Mouse (Mus musculus): ENCODE data around the gene Ece1. TPM values are rescaled to one million over a fixed set of nuclear protein-coding genes. Genes with fewer than 3 reads are reported as not detected.
A peak's percentile ranks its signal among the peaks of the same experiment; 100 is the strongest.

The Ece1 gene
- polyA plus RNA-seq (2014; fragmentation: Nextera tagmentation; extraction: Ambion mirVana) = 57.8 and 62.1 TPM in 2 replicates

GRCm38 (mm10) chr4:137862019-137862418, at the start of gene Ece1:
Gene Ece1, plus strand, starts transcription at chr4:137862237.
- ATAC-seq (ENCODE audit: low read depth) = peak; percentile 95
- 0% methylated on average over 34 of the region's 37 CpGs for WGBS
- Histone ChIP-seq H3K9me3 (ENCODE audit: control insufficient read depth, low read length) (0 out of 2 replicates have a peak, but pooled peaks cover 4% of the 10 kb centered on the region), H3K4me2 (ENCODE audit: low read depth, low read length) (peak within 1 kb of the TSS; percentile 82), H3K4me1 (ENCODE audit: control insufficient read depth, insufficient read depth, low read length) (peaks cover 40% of the 10 kb centered on the region), H3K27me3 (replicated peaks; ENCODE audit: control insufficient read depth, insufficient read depth, low read length) (no peaks in the 10 kb centered on the region), H3K27ac (replicated peaks; ENCODE audit: low read depth, low read length) (peak within 1 kb of the TSS; percentile 63), H3K36me3 (ENCODE audit: control insufficient read depth, insufficient read depth, low read length) (no peaks in the 10 kb centered on the region), H3K4me3 (ENCODE audit: low read depth, low read length) (peak within 1 kb of the TSS; percentile 82), H3K9ac (ENCODE audit: low read depth, low read length) (peak within 1 kb of the TSS; percentile 81)
- peak; percentile 97 for DNase-seq (ENCODE audit: low spot score)

- no peak overlapping the region for H3K9ac ChIP-seq (ENCODE audit: low read depth, low read length)
- WGBS = 50% methylated on average over 13 of the region's 13 CpGs
These were observed 48.9 kb upstream of the Ece1 start for GRCm38 (mm10) chr4:137812946-137813708.

DNA sequence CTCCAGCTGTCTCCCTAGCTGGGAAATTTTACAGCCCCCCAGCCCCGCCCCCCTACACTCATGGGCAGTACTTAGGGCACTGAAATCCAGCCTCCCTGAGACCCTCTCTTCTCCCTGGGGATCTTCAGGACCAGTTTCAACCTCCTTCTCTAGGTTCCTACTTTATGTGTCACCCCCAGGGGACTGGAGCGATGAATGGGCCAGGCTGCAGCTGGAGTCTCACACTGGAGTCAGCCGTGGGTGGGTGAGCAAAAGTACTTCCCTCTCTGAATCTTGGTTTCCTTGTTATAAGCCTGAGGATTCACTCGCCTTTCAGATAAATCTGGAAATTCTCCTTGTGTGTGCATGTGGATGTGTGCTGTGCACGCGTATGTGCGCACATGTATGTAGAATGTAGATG, 47.9 kb upstream of the Ece1 start:
- Histone ChIP-seq H3K27ac (replicated peaks; ENCODE audit: low read depth, low read length) (no peak overlapping the region), H3K4me1 (ENCODE audit: control insufficient read depth, insufficient read depth, low read length) (peaks cover 6% of the 10 kb centered on the region; the same call in 1 of the 2 replicates), H3K27me3 (replicated peaks; ENCODE audit: control insufficient read depth, insufficient read depth, low read length) (no peaks in the 10 kb centered on the region), H3K4me3 (ENCODE audit: low read depth, low read length) (no peak overlapping the region), H3K9ac (ENCODE audit: low read depth, low read length) (no peak overlapping the region), H3K4me2 (ENCODE audit: low read depth, low read length) (no peak overlapping the region), H3K9me3 (ENCODE audit: control insufficient read depth, low read length) (no peaks in the 10 kb centered on the region), H3K36me3 (ENCODE audit: control insufficient read depth, insufficient read depth, low read length) (no peaks in the 10 kb centered on the region)
- 73% methylated on average over 7 of the region's 7 CpGs for WGBS
- no peak for DNase-seq (ENCODE audit: low spot score)
- no peak for ATAC-seq (ENCODE audit: low read depth)

More at GRCm38 (mm10) chr4:137812946-137813708, 48.9 kb upstream of the Ece1 start:
- DNase-seq (ENCODE audit: low spot score) (peak; percentile 30), ATAC-seq (ENCODE audit: low read depth) (no peak)
- no peaks in the 10 kb centered on the region for H3K36me3 ChIP-seq (ENCODE audit: control insufficient read depth, insufficient read depth, low read length)
- H3K27ac ChIP-seq (replicated peaks; ENCODE audit: low read depth, low read length) = 0 out of 2 replicates have a peak overlapping the region, but pooled peaks have one; percentile 50
- peaks cover 6% of the 10 kb centered on the region; the same call in 1 of the 2 replicates for H3K4me1 ChIP-seq (ENCODE audit: control insufficient read depth, insufficient read depth, low read length)
- H3K27me3 ChIP-seq (replicated peaks; ENCODE audit: control insufficient read depth, insufficient read depth, low read length) = no peaks in the 10 kb centered on the region
- no peaks in the 10 kb centered on the region for H3K9me3 ChIP-seq (ENCODE audit: control insufficient read depth, low read length)
- no peak overlapping the region for H3K4me2 ChIP-seq (ENCODE audit: low read depth, low read length)
- H3K4me3 ChIP-seq (ENCODE audit: low read depth, low read length) = no peak overlapping the region

DNA sequence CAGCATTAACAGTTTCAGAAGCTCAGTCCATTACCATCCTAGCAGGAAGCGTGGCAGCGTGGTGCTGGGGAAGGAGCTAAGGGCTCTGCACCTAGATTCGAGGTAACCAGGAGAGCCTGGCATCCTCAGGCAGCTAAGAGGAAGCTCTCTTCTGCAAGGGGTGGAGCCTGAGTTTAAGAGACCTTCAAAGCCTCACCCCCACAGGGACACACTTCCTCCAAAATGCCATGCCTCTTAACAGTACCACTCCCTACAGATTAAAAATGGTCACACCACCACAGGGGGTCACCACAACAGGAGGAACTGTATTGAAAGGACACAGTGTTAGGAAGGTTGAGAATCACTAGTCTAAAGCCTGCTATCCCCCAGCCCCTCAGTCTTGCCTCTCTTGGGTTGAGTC, 46.6 kb upstream of the Ece1 start:
- H3K27ac ChIP-seq (replicated peaks; ENCODE audit: low read depth, low read length) = no peak overlapping the region
- no peaks in the 10 kb centered on the region for H3K36me3 ChIP-seq (ENCODE audit: control insufficient read depth, insufficient read depth, low read length)
- no peak for ATAC-seq (ENCODE audit: low read depth)
- H3K9me3 ChIP-seq (ENCODE audit: control insufficient read depth, low read length) = peaks cover 4% of the 10 kb centered on the region; the same call in 1 of the 2 replicates
- H3K27me3 ChIP-seq (replicated peaks; ENCODE audit: control insufficient read depth, insufficient read depth, low read length) = no peaks in the 10 kb centered on the region
- peaks cover 6% of the 10 kb centered on the region; the same call in 1 of the 2 replicates for H3K4me1 ChIP-seq (ENCODE audit: control insufficient read depth, insufficient read depth, low read length)
- H3K4me3 ChIP-seq (ENCODE audit: low read depth, low read length) = no peak overlapping the region
- 79% methylated on average over 3 of the region's 3 CpGs for WGBS
- no peak overlapping the region for H3K9ac ChIP-seq (ENCODE audit: low read depth, low read length)
- H3K4me2 ChIP-seq (ENCODE audit: low read depth, low read length) = no peak overlapping the region
- no peak for DNase-seq (ENCODE audit: low spot score)

DNA sequence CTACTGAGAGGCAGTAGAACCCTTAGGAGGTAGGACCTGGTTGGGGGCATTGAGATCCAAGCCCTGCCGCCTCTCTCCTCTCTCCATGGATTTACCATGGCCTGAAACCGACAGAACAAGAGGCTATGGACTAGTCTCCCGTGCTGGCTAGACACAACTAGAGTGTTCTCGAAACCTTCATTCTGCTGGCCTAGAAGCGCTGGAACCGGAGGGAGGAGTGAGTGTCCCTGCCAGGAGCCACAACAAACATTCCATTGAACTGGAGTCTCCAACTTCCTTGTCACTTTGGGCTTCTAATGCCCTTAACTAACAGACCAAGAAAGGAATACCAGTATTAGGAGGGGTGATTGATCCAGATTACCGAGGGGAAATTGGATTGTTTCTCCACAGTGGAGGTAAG, 45.8 kb upstream of the Ece1 start:
- Histone ChIP-seq H3K9ac (ENCODE audit: low read depth, low read length) (no peak overlapping the region), H3K4me1 (ENCODE audit: control insufficient read depth, insufficient read depth, low read length) (peaks cover 6% of the 10 kb centered on the region; the same call in 1 of the 2 replicates), H3K36me3 (ENCODE audit: control insufficient read depth, insufficient read depth, low read length) (no peaks in the 10 kb centered on the region), H3K9me3 (ENCODE audit: control insufficient read depth, low read length) (peaks cover 4% of the 10 kb centered on the region; the same call in 1 of the 2 replicates), H3K4me2 (ENCODE audit: low read depth, low read length) (no peak overlapping the region), H3K27ac (replicated peaks; ENCODE audit: low read depth, low read length) (no peak overlapping the region), H3K4me3 (ENCODE audit: low read depth, low read length) (no peak overlapping the region), H3K27me3 (replicated peaks; ENCODE audit: control insufficient read depth, insufficient read depth, low read length) (no peaks in the 10 kb centered on the region)
- DNase-seq (ENCODE audit: low spot score) = no peak
- no peak for ATAC-seq (ENCODE audit: low read depth)
- WGBS = 72% methylated on average over 7 of the region's 7 CpGs

GRCm38 (mm10) chr4:137818341-137818740, 43.7 kb upstream of the Ece1 start:
- Histone ChIP-seq H3K27me3 (replicated peaks; ENCODE audit: control insufficient read depth, insufficient read depth, low read length) (no peaks in the 10 kb centered on the region), H3K9ac (ENCODE audit: low read depth, low read length) (no peak overlapping the region), H3K36me3 (ENCODE audit: control insufficient read depth, insufficient read depth, low read length) (no peaks in the 10 kb centered on the region), H3K4me2 (ENCODE audit: low read depth, low read length) (no peak overlapping the region), H3K9me3 (ENCODE audit: control insufficient read depth, low read length) (peaks cover 4% of the 10 kb centered on the region; the same call in 1 of the 2 replicates), H3K27ac (replicated peaks; ENCODE audit: low read depth, low read length) (no peak overlapping the region), H3K4me1 (ENCODE audit: control insufficient read depth, insufficient read depth, low read length) (peaks cover 5% of the 10 kb centered on the region; the same call in 1 of the 2 replicates), H3K4me3 (ENCODE audit: low read depth, low read length) (no peak overlapping the region)
- DNase-seq (ENCODE audit: low spot score) (no peak), ATAC-seq (ENCODE audit: low read depth) (no peak)
- 82% methylated on average over 3 of the region's 3 CpGs for WGBS

DNA sequence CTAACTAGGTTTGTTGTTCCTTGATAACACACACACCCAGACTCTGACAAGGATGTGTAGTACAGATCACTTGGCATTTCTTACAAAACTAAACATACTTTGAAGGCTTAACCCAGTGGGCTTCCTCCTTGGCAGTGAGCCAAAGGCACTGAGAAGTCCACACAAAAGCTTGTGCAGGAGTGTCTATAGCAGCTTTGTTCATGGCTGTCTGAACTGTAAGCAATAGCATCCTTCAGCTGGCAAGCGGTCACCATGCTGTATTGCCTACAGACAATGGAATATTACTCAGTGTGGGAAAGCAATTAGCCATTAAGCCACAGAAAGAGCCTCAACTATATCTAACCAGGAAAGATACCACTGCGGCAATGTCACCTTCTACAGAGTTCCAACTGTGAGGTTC, 42.5 kb upstream of the Ece1 start:
- Histone ChIP-seq H3K9me3 (ENCODE audit: control insufficient read depth, low read length) (peaks cover 4% of the 10 kb centered on the region; the same call in 1 of the 2 replicates), H3K4me3 (ENCODE audit: low read depth, low read length) (no peak overlapping the region), H3K4me1 (ENCODE audit: control insufficient read depth, insufficient read depth, low read length) (no peaks in the 10 kb centered on the region), H3K36me3 (ENCODE audit: control insufficient read depth, insufficient read depth, low read length) (no peaks in the 10 kb centered on the region), H3K27me3 (replicated peaks; ENCODE audit: control insufficient read depth, insufficient read depth, low read length) (no peaks in the 10 kb centered on the region), H3K4me2 (ENCODE audit: low read depth, low read length) (no peak overlapping the region), H3K27ac (replicated peaks; ENCODE audit: low read depth, low read length) (no peak overlapping the region), H3K9ac (ENCODE audit: low read depth, low read length) (no peak overlapping the region)
- DNase-seq (ENCODE audit: low spot score) (peak; percentile 79), ATAC-seq (ENCODE audit: low read depth) (peak; percentile 82)
- WGBS = 83% methylated on average over 2 of the region's 2 CpGs

GRCm38 (mm10) chr4:137820721-137821120, 41.3 kb upstream of the Ece1 start:
- WGBS = 41% methylated on average over 3 of the region's 3 CpGs
- Histone ChIP-seq H3K4me3 (ENCODE audit: low read depth, low read length) (no peak overlapping the region), H3K27me3 (replicated peaks; ENCODE audit: control insufficient read depth, insufficient read depth, low read length) (no peaks in the 10 kb centered on the region), H3K36me3 (ENCODE audit: control insufficient read depth, insufficient read depth, low read length) (no peaks in the 10 kb centered on the region), H3K9ac (ENCODE audit: low read depth, low read length) (no peak overlapping the region), H3K9me3 (ENCODE audit: control insufficient read depth, low read length) (peaks cover 4% of the 10 kb centered on the region; the same call in 1 of the 2 replicates), H3K27ac (replicated peaks; ENCODE audit: low read depth, low read length) (no peak overlapping the region), H3K4me1 (ENCODE audit: control insufficient read depth, insufficient read depth, low read length) (no peaks in the 10 kb centered on the region), H3K4me2 (ENCODE audit: low read depth, low read length) (no peak overlapping the region)
- no peak for DNase-seq (ENCODE audit: low spot score)
- ATAC-seq (ENCODE audit: low read depth) = no peak
